Mouse (Mus musculus): ENCODE measurements around the gene Olfr1238. TPM values are rescaled to one million over a fixed set of nuclear protein-coding genes. Genes with fewer than 3 reads are reported as not detected.

Gene Olfr1238
- total RNA-seq (2017): not detected in 2 replicates

- ATAC-seq (replicated peaks in 1 of 2; ENCODE audit: insufficient read depth in 1 of 2, low FRiP score in 2 of 2, low TSS enrichment in 1 of 2, low read depth in 1 of 2, poor library complexity in 2 of 2, severe bottlenecking in 2 of 2): no peak
Observed at GRCm38 (mm10) chr2:89409576-89409975, at the start of gene Olfr1238. Olfr1238 (minus strand) TSS chr2:89409676.

GRCm38 (mm10) chr2:89442900-89443299 lies 33.4 kb upstream of the Olfr1238 start, which contains the start of gene Olfr1240:
Olfr1240 (minus strand) TSS chr2:89443000.
- ATAC-seq (replicated peaks in 1 of 2; ENCODE audit: insufficient read depth in 1 of 2, low FRiP score in 2 of 2, low TSS enrichment in 1 of 2, low read depth in 1 of 2, poor library complexity in 2 of 2, severe bottlenecking in 2 of 2): no peak

GRCm38 (mm10) chr2:89420307-89420706 lies 10.8 kb upstream of the Olfr1238 start, which contains the start of gene Olfr1239:
Olfr1239 (minus strand) TSS chr2:89420407.
- no peak for ATAC-seq (replicated peaks in 1 of 2; ENCODE audit: insufficient read depth in 1 of 2, low FRiP score in 2 of 2, low TSS enrichment in 1 of 2, low read depth in 1 of 2, poor library complexity in 2 of 2, severe bottlenecking in 2 of 2)

GRCm38 (mm10) chr2:89414557-89414956 lies 5.1 kb upstream of the Olfr1238 start:
- ATAC-seq (replicated peaks in 1 of 2; ENCODE audit: insufficient read depth in 1 of 2, low FRiP score in 2 of 2, low TSS enrichment in 1 of 2, low read depth in 1 of 2, poor library complexity in 2 of 2, severe bottlenecking in 2 of 2): no peak

- ATAC-seq (replicated peaks in 1 of 2; ENCODE audit: insufficient read depth in 1 of 2, low FRiP score in 2 of 2, low TSS enrichment in 1 of 2, low read depth in 1 of 2, poor library complexity in 2 of 2, severe bottlenecking in 2 of 2): no peak
Observed at GRCm38 (mm10) chr2:89400882-89401281, 8.6 kb downstream of the Olfr1238 start.

GRCm38 (mm10) chr2:89364765-89365164 lies 44.7 kb downstream of the Olfr1238 start, which contains the start of gene Olfr1234:
Olfr1234 (minus strand) TSS chr2:89364865.
- no peak for ATAC-seq (replicated peaks in 1 of 2; ENCODE audit: insufficient read depth in 1 of 2, low FRiP score in 2 of 2, low TSS enrichment in 1 of 2, low read depth in 1 of 2, poor library complexity in 2 of 2, severe bottlenecking in 2 of 2)

Other genes with a start within 250 kb of the Olfr1238 start
- gene Olfr1224-ps1, start 245.6 kb downstream of the Olfr1238 start, total RNA-seq (2017): not detected in 2 replicates
- gene Olfr1225, start 235.0 kb downstream of the Olfr1238 start, total RNA-seq (2017): not detected in 2 replicates
- not detected in 2 replicates for gene Olfr1226, start 209.6 kb downstream of the Olfr1238 start, total RNA-seq (2017)
- not detected in 2 replicates for gene Olfr1228, start 155.6 kb downstream of the Olfr1238 start, total RNA-seq (2017)
- not detected in 2 replicates for gene Olfr1229, start 121.7 kb downstream of the Olfr1238 start, total RNA-seq (2017)
- not detected in 2 replicates for gene Olfr1230, start 112.4 kb downstream of the Olfr1238 start, total RNA-seq (2017)
- not detected in 2 replicates for gene Olfr1231, start 102.6 kb downstream of the Olfr1238 start, total RNA-seq (2017)
- gene Olfr1232, start 80.0 kb downstream of the Olfr1238 start, total RNA-seq (2017): not detected in 2 replicates
- not detected in 2 replicates for gene Olfr1233, start 67.3 kb downstream of the Olfr1238 start, total RNA-seq (2017)
- not detected in 2 replicates for gene Olfr1234, start 44.8 kb downstream of the Olfr1238 start, total RNA-seq (2017)
- not detected in 2 replicates for gene Olfr1239, start 10.7 kb upstream of the Olfr1238 start, total RNA-seq (2017)
- gene Olfr1240, start 33.3 kb upstream of the Olfr1238 start, total RNA-seq (2017): not detected in 2 replicates
- gene Olfr1241, start 77.5 kb upstream of the Olfr1238 start, total RNA-seq (2017): not detected in 2 replicates
- gene Olfr1242, start 88.7 kb upstream of the Olfr1238 start, total RNA-seq (2017): not detected in 2 replicates
- not detected in 2 replicates for gene Olfr1243, start 121.8 kb upstream of the Olfr1238 start, total RNA-seq (2017)
- not detected in 2 replicates for gene Olfr1245, start 168.8 kb upstream of the Olfr1238 start, total RNA-seq (2017)
- not detected in 2 replicates for gene Olfr1246, start 183.5 kb upstream of the Olfr1238 start, total RNA-seq (2017)
- gene Olfr1247, start 204.5 kb upstream of the Olfr1238 start, total RNA-seq (2017): not detected in 2 replicates
- gene Olfr1248, start 208.6 kb upstream of the Olfr1238 start, total RNA-seq (2017): not detected in 2 replicates
- gene Olfr1249, start 225.3 kb upstream of the Olfr1238 start, total RNA-seq (2017): not detected in 2 replicates